In the genomic region with DNA sequence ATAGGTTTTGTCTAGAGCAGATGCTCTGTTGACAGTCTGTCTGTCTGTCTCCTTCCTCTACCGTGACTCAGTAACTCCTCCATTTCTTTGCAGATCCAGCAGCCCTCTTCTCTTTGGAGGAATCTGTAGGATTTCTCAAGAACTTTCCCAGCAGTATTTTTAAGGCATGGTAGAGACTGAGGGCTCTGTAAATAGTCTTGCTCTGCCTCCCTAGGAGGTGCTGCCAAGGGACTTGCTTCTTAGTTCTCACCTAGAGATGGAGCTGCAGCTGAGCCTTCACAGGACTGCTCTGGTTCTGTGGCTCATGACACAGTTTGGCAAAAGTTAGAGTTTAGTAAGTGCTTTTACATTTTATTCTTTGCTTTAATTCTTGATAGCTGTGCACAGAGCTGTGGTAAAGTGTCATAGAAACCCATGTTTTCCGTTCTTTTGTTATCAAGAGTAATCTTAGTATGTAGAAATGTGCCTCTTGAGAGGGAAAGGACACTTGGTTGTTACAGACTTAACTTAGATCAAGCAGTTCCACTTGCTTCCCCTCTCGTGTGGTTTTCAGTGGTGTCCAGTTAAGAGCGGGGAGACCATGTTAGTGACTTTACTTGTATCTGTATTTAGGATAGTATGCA, we compare ENCODE assay signal across 16 mouse cellular contexts.
DNase-seq lines count a peak whose midpoint lies in the region; ATAC-seq and TF ChIP-seq lines count a peak whose summit lies in the region.
"Had no signal": no experiment of that assay in that cellular context is flagged by ENCODE, and none has a peak within 500 bp of the region (broad histone marks: within the 10 kb centered on the region; RNA-seq: fewer than 3 reads in every experiment).

No protein-coding gene starts in this region.

- no peak for DNase-seq in heart, adult 9 months (ENCODE audit: low spot score in 2 of 2)
- peak; percentile 78 for DNase-seq in lung, postnatal 0 days (ENCODE audit: low spot score)
- no peak for DNase-seq in lung, adult 2 months
- DNase-seq in adrenal gland, adult 2 months, result no peak
- DNase-seq in ovary, postnatal 36 days (ENCODE audit: low spot score), result no peak
- DNase-seq: cerebellum, postnatal 36 days; heart, adult 2 months; retina, postnatal 1 day had no signal

- no peak overlapping the region for H3K4me2 ChIP-seq in heart, embryonic 16.5 days (ENCODE audit: low read depth, low read length)
- H3K4me2 ChIP-seq in lung, postnatal 0 days (replicated peaks; ENCODE audit: low read depth, low read length), result no peak overlapping the region
- no peak overlapping the region for H3K4me2 ChIP-seq in neural tube, embryonic 13.5 days
- H3K4me2 ChIP-seq: intestine, embryonic 15.5 days; liver, embryonic 11.5 days; lung, embryonic 15.5 days; neural tube, embryonic 12.5 days had no signal

- peaks cover 56% of the 10 kb centered on the region for H3K4me1 ChIP-seq in heart, embryonic 16.5 days (ENCODE audit: control insufficient read depth, insufficient read depth, low read length)
- H3K4me1 ChIP-seq in lung, postnatal 0 days (ENCODE audit: insufficient read depth, low read depth, low read length), result peaks cover 7% of the 10 kb centered on the region
- H3K4me1 ChIP-seq in lung, adult 2 months (ENCODE audit: control insufficient read depth, insufficient read depth, low read length), result peaks cover 19% of the 10 kb centered on the region
- H3K4me1 ChIP-seq in neural tube, embryonic 13.5 days (replicated peaks), result peaks cover 54% of the 10 kb centered on the region

- WGBS in heart, embryonic 16.5 days, result 56% methylated on average over 4 of the region's 4 CpGs
- WGBS in lung, postnatal 0 days, result 42% methylated on average over 4 of the region's 4 CpGs
- WGBS in lung, adult 2 months, result 45% methylated on average over 4 of the region's 4 CpGs
- WGBS in neural tube, embryonic 13.5 days, result 71% methylated on average over 4 of the region's 4 CpGs

- 0 out of 2 replicates have a peak overlapping the region, but pooled peaks have one; percentile 18 for H3K27ac ChIP-seq in heart, embryonic 16.5 days (ENCODE audit: low read length)
- H3K27ac ChIP-seq in lung, postnatal 0 days (ENCODE audit: low read length), result no peak overlapping the region
- H3K27ac ChIP-seq in neural tube, embryonic 13.5 days (replicated peaks), result 0 out of 2 replicates have a peak overlapping the region, but pooled peaks have one; percentile 9
- H3K27ac ChIP-seq: heart, adult 2 months; intestine, embryonic 15.5 days; lung, embryonic 15.5 days; neural tube, embryonic 12.5 days had no signal

- H3K9ac ChIP-seq in heart, embryonic 16.5 days (ENCODE audit: low read length), result no peak overlapping the region
- no peak overlapping the region for H3K9ac ChIP-seq in lung, postnatal 0 days (replicated peaks; ENCODE audit: low read depth)
- H3K9ac ChIP-seq in neural tube, embryonic 13.5 days, result no peak overlapping the region
- H3K9ac ChIP-seq: intestine, embryonic 15.5 days; lung, embryonic 15.5 days; neural tube, embryonic 12.5 days had no signal

- TF ChIP-seq POLR2A in lung, adult 2 months (IDR thresholded peaks at IDR 0.05; ENCODE audit: borderline replicate concordance, extremely low read depth, low read depth, low read length), result no peak

- no peak for TF ChIP-seq CTCF in lung, postnatal 0 days (IDR thresholded peaks at IDR 0.05)
- no peak for TF ChIP-seq CTCF in lung, adult 2 months (IDR thresholded peaks at IDR 0.05; ENCODE audit: insufficient read depth, low read length)

- no peaks in the 10 kb centered on the region for H3K36me3 ChIP-seq in heart, embryonic 16.5 days (ENCODE audit: control insufficient read depth, insufficient read depth)
- no peaks in the 10 kb centered on the region for H3K36me3 ChIP-seq in lung, postnatal 0 days (ENCODE audit: insufficient read depth, low read length)
- no peaks in the 10 kb centered on the region for H3K36me3 ChIP-seq in neural tube, embryonic 13.5 days
- H3K36me3 ChIP-seq: intestine, embryonic 15.5 days; lung, embryonic 15.5 days; neural tube, embryonic 12.5 days had no signal

- H3K27me3 ChIP-seq in heart, embryonic 16.5 days (ENCODE audit: control insufficient read depth, insufficient read depth, low read length), result no peaks in the 10 kb centered on the region
- no peaks in the 10 kb centered on the region for H3K27me3 ChIP-seq in lung, postnatal 0 days (replicated peaks; ENCODE audit: insufficient read depth, low read length)
- no peaks in the 10 kb centered on the region for H3K27me3 ChIP-seq in neural tube, embryonic 13.5 days
- H3K27me3 ChIP-seq: intestine, embryonic 15.5 days; lung, embryonic 15.5 days; neural tube, embryonic 12.5 days had no signal

- H3K9me3 ChIP-seq in heart, embryonic 16.5 days (replicated peaks; ENCODE audit: control insufficient read depth, low read length), result no peaks in the 10 kb centered on the region
- H3K9me3 ChIP-seq in lung, postnatal 0 days (ENCODE audit: low read length), result no peaks in the 10 kb centered on the region
- H3K9me3 ChIP-seq in neural tube, embryonic 13.5 days, result no peaks in the 10 kb centered on the region
- H3K9me3 ChIP-seq: intestine, embryonic 15.5 days; lung, embryonic 15.5 days; neural tube, embryonic 12.5 days had no signal

- ATAC-seq in heart, embryonic 16.5 days (replicated peaks; ENCODE audit: extremely low read depth, insufficient read depth, low FRiP score), result no peak
- peak; percentile 89 for ATAC-seq in lung, postnatal 0 days
- 0 out of 2 replicates have a peak, but pooled peaks have one; percentile 15 for ATAC-seq in common myeloid progenitor, adult 5-6 weeks (replicated peaks; ENCODE audit: low read depth, poor library complexity, severe bottlenecking)
- ATAC-seq in neural tube, embryonic 13.5 days (ENCODE audit: low read depth), result no peak
- ATAC-seq: intestine, embryonic 15.5 days; midbrain, embryonic 16.5 days had no signal

- peak; percentile 65 for TF ChIP-seq EP300 in lung, postnatal 0 days (IDR thresholded peaks at IDR 0.05)

- no peak overlapping the region for H3K4me3 ChIP-seq in heart, embryonic 16.5 days (ENCODE audit: low read length)
- no peak overlapping the region for H3K4me3 ChIP-seq in lung, postnatal 0 days (ENCODE audit: low read depth, low read length)
- no peak overlapping the region for H3K4me3 ChIP-seq in lung, adult 2 months (replicated peaks; ENCODE audit: extremely low read depth, low read depth, low read length)
- no peak overlapping the region for H3K4me3 ChIP-seq in neural tube, embryonic 13.5 days
- H3K4me3 ChIP-seq: heart, adult 2 months; intestine, embryonic 15.5 days; lung, embryonic 15.5 days; neural tube, embryonic 12.5 days had no signal

Comparison
In these comparisons a context has a peak if more than half of its experiments do, and no peak if none do; other contexts are left out.
1. ATAC-seq: peak in lung, postnatal 0 days (single experiment) and common myeloid progenitor, adult 5-6 weeks (single experiment); none in heart, embryonic 16.5 days (single experiment) and neural tube, embryonic 13.5 days (single experiment).